ENCODE assay signal across 13 mouse cellular contexts in genomic region chr5:64762295-64762694, GRCm38 (mm10).
"Had no signal": no experiment of that assay in that cellular context is flagged by ENCODE, and none has a peak within 500 bp of the region (broad histone marks: within the 10 kb centered on the region; RNA-seq: fewer than 3 reads in every experiment).

No protein-coding gene starts in this region.

- DNase-seq: kidney, adult 18-20 months; kidney, adult 9 months; kidney, postnatal 14 days; kidney, postnatal 4 days; liver; lung, adult 18-20 months; lung, postnatal 10 days; lung, postnatal 36 days; midbrain, embryonic 14.5 days; right cerebral cortex, adult 18-20 months; right cerebral cortex, postnatal 14 days; right cerebral cortex, postnatal 4 days had no signal

- ATAC-seq: liver, embryonic 12.5 days had no signal
